Mouse (Mus musculus): ENCODE data around the gene Zfp467. TPM values are rescaled to one million over a fixed set of nuclear protein-coding genes. Genes with fewer than 3 reads are reported as not detected.

The Zfp467 gene
- total and polyA plus RNA-seq, 2 experiments from 2014 or later: 20.2 to 22.1 TPM

- no peaks in the 10 kb centered on the region for H3K9me3 ChIP-seq (replicated peaks; ENCODE audit: control insufficient read depth, low read length)
- peaks cover 10% of the 10 kb centered on the region; the same call in 1 of the 2 replicates for H3K4me1 ChIP-seq (ENCODE audit: control insufficient read depth, insufficient read depth)
- no peaks in the 10 kb centered on the region for H3K27me3 ChIP-seq (ENCODE audit: control insufficient read depth, insufficient read depth, low read length)
- H3K4me3 ChIP-seq (ENCODE audit: low read depth, low read length): no peak overlapping the region
- 70% methylated on average over 3 of the region's 3 CpGs for WGBS
- H3K27ac ChIP-seq (ENCODE audit: low read depth): no peak overlapping the region
- no peak for DNase-seq (ENCODE audit: low spot score)
- TF ChIP-seq CTCF (IDR thresholded peaks at IDR 0.05; ENCODE audit: low read depth) (no peak), EP300 (IDR thresholded peaks at IDR 0.05; ENCODE audit: low read depth) (no peak)
- H3K36me3 ChIP-seq (replicated peaks; ENCODE audit: control insufficient read depth, insufficient read depth, low read length): no peaks in the 10 kb centered on the region
- no peak for ATAC-seq (ENCODE audit: insufficient read depth, low read depth)
- H3K4me2 ChIP-seq (ENCODE audit: low read depth, low read length): no peak overlapping the region
- no peak overlapping the region for H3K9ac ChIP-seq (replicated peaks; ENCODE audit: low read depth, low read length)
These were observed 22.3 kb downstream of the Zfp467 start for GRCm38 (mm10) chr6:48423336-48423735.

- ATAC-seq (ENCODE audit: insufficient read depth, low read depth) (peak; percentile 33), DNase-seq (ENCODE audit: low spot score) (no peak)
- no peak overlapping the region for H3K4me3 ChIP-seq (ENCODE audit: low read depth, low read length)
- peaks cover 20% of the 10 kb centered on the region for H3K36me3 ChIP-seq (replicated peaks; ENCODE audit: control insufficient read depth, insufficient read depth, low read length)
- H3K27me3 ChIP-seq (ENCODE audit: control insufficient read depth, insufficient read depth, low read length): no peaks in the 10 kb centered on the region
- peaks cover 10% of the 10 kb centered on the region; the same call in 1 of the 2 replicates for H3K4me1 ChIP-seq (ENCODE audit: control insufficient read depth, insufficient read depth)
- no peak overlapping the region for H3K9ac ChIP-seq (replicated peaks; ENCODE audit: low read depth, low read length)
- no peak for TF ChIP-seq EP300 (IDR thresholded peaks at IDR 0.05; ENCODE audit: low read depth)
- no peak for TF ChIP-seq CTCF (IDR thresholded peaks at IDR 0.05; ENCODE audit: low read depth)
- H3K27ac ChIP-seq (ENCODE audit: low read depth): no peak overlapping the region
- 6% methylated on average over 2 of the region's 2 CpGs for WGBS
- H3K9me3 ChIP-seq (replicated peaks; ENCODE audit: control insufficient read depth, low read length): no peaks in the 10 kb centered on the region
- H3K4me2 ChIP-seq (ENCODE audit: low read depth, low read length): no peak overlapping the region
These were observed 25.0 kb downstream of the Zfp467 start for GRCm38 (mm10) chr6:48420647-48421046.

- Histone ChIP-seq H3K4me2 (ENCODE audit: low read depth, low read length) (no peak overlapping the region), H3K9me3 (replicated peaks; ENCODE audit: control insufficient read depth, low read length) (no peaks in the 10 kb centered on the region), H3K4me1 (ENCODE audit: control insufficient read depth, insufficient read depth) (peaks cover 16% of the 10 kb centered on the region; the same call in 1 of the 2 replicates), H3K27ac (ENCODE audit: low read depth) (no peak overlapping the region), H3K4me3 (ENCODE audit: low read depth, low read length) (no peak overlapping the region), H3K27me3 (ENCODE audit: control insufficient read depth, insufficient read depth, low read length) (no peaks in the 10 kb centered on the region), H3K36me3 (replicated peaks; ENCODE audit: control insufficient read depth, insufficient read depth, low read length) (peaks cover 62% of the 10 kb centered on the region), H3K9ac (replicated peaks; ENCODE audit: low read depth, low read length) (no peak overlapping the region)
- no peak for TF ChIP-seq EP300 (IDR thresholded peaks at IDR 0.05; ENCODE audit: low read depth)
- no peak for DNase-seq (ENCODE audit: low spot score)
- no peak for ATAC-seq (ENCODE audit: insufficient read depth, low read depth)
- WGBS: 46% methylated on average over 2 of the region's 2 CpGs
These were observed 29.1 kb downstream of the Zfp467 start for GRCm38 (mm10) chr6:48416486-48416885.

- Histone ChIP-seq H3K36me3 (replicated peaks; ENCODE audit: control insufficient read depth, insufficient read depth, low read length) (peaks cover 69% of the 10 kb centered on the region), H3K4me2 (ENCODE audit: low read depth, low read length) (no peak overlapping the region), H3K9ac (replicated peaks; ENCODE audit: low read depth, low read length) (no peak overlapping the region), H3K9me3 (replicated peaks; ENCODE audit: control insufficient read depth, low read length) (no peaks in the 10 kb centered on the region), H3K4me3 (ENCODE audit: low read depth, low read length) (no peak overlapping the region), H3K27me3 (ENCODE audit: control insufficient read depth, insufficient read depth, low read length) (no peaks in the 10 kb centered on the region), H3K4me1 (ENCODE audit: control insufficient read depth, insufficient read depth) (peaks cover 15% of the 10 kb centered on the region; the same call in 1 of the 2 replicates), H3K27ac (ENCODE audit: low read depth) (no peak overlapping the region)
- ATAC-seq (ENCODE audit: insufficient read depth, low read depth) (no peak), DNase-seq (ENCODE audit: low spot score) (no peak)
- TF ChIP-seq CTCF (IDR thresholded peaks at IDR 0.05; ENCODE audit: low read depth) (no peak), EP300 (IDR thresholded peaks at IDR 0.05; ENCODE audit: low read depth) (no peak)
- 89% methylated on average over 7 of the region's 7 CpGs for WGBS
These were observed 30.0 kb downstream of the Zfp467 start for GRCm38 (mm10) chr6:48415636-48416035.

GRCm38 (mm10) chr6:48414886-48415285 lies 30.7 kb downstream of the Zfp467 start:
- 71% methylated on average over 1 of the region's 1 CpGs for WGBS
- H3K4me1 ChIP-seq (ENCODE audit: control insufficient read depth, insufficient read depth): peaks cover 13% of the 10 kb centered on the region; the same call in 1 of the 2 replicates
- no peak for TF ChIP-seq CTCF (IDR thresholded peaks at IDR 0.05; ENCODE audit: low read depth)
- no peak for TF ChIP-seq EP300 (IDR thresholded peaks at IDR 0.05; ENCODE audit: low read depth)
- H3K36me3 ChIP-seq (replicated peaks; ENCODE audit: control insufficient read depth, insufficient read depth, low read length): peaks cover 77% of the 10 kb centered on the region
- H3K9me3 ChIP-seq (replicated peaks; ENCODE audit: control insufficient read depth, low read length): no peaks in the 10 kb centered on the region
- H3K4me2 ChIP-seq (ENCODE audit: low read depth, low read length): no peak overlapping the region
- no peaks in the 10 kb centered on the region for H3K27me3 ChIP-seq (ENCODE audit: control insufficient read depth, insufficient read depth, low read length)
- DNase-seq (ENCODE audit: low spot score): no peak
- H3K4me3 ChIP-seq (ENCODE audit: low read depth, low read length): no peak overlapping the region
- H3K27ac ChIP-seq (ENCODE audit: low read depth): no peak overlapping the region
- H3K9ac ChIP-seq (replicated peaks; ENCODE audit: low read depth, low read length): no peak overlapping the region
- no peak for ATAC-seq (ENCODE audit: insufficient read depth, low read depth)

- no peak overlapping the region for H3K4me2 ChIP-seq (ENCODE audit: low read depth, low read length)
- ATAC-seq (ENCODE audit: insufficient read depth, low read depth): peak; percentile 11; the same call in 1 of the 2 replicates
- 0 out of 2 replicates have a peak, but pooled peaks cover 11% of the 10 kb centered on the region for H3K4me1 ChIP-seq (ENCODE audit: control insufficient read depth, insufficient read depth)
- no peak overlapping the region for H3K27ac ChIP-seq (ENCODE audit: low read depth)
- no peak overlapping the region for H3K4me3 ChIP-seq (ENCODE audit: low read depth, low read length)
- TF ChIP-seq CTCF (IDR thresholded peaks at IDR 0.05; ENCODE audit: low read depth) (no peak), EP300 (IDR thresholded peaks at IDR 0.05; ENCODE audit: low read depth) (no peak)
- no peaks in the 10 kb centered on the region for H3K27me3 ChIP-seq (ENCODE audit: control insufficient read depth, insufficient read depth, low read length)
- 57% methylated on average over 10 of the region's 10 CpGs for WGBS
- H3K36me3 ChIP-seq (replicated peaks; ENCODE audit: control insufficient read depth, insufficient read depth, low read length): peaks cover 95% of the 10 kb centered on the region
- no peak overlapping the region for H3K9ac ChIP-seq (replicated peaks; ENCODE audit: low read depth, low read length)
- H3K9me3 ChIP-seq (replicated peaks; ENCODE audit: control insufficient read depth, low read length): no peaks in the 10 kb centered on the region
- no peak for DNase-seq (ENCODE audit: low spot score)
These were observed 32.5 kb downstream of the Zfp467 start for GRCm38 (mm10) chr6:48413081-48413480.

All from heart, postnatal 0 days (tissue).